Mouse (Mus musculus): ENCODE measurements at regions not wholly inside any gene's neighbourhood (a gene's known extent, or its start where the extent isn't known, plus 50 kb on each side); places are given as distances from the start of the nearest gene placed in this dataset.

GRCm38 (mm10) chr12:16021202-16021821 is 204.6 kb upstream of the Trib2 start:
- DNase-seq (ENCODE audit: low read depth, low spot score) = no peak

DNA sequence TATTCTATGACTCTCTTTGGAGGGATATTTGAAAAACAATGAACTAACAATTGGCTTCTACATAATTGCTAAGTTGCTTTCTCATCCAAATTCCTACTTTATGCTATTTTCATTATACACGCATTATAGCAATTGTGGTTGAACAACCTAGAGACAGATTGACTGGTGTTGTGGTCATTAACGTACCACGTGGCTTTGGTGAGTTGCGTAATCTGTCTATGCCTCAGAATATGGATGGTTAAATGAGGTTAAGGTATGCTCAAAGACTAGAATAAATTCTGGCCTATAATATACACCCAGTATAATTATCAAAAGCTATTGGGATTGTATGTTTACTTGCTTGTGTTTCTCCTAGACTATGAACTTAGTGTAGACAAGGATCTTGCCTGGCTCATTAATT is 201.5 kb upstream of the Trib2 start:
- no peak for DNase-seq (ENCODE audit: low read depth, low spot score)

DNA sequence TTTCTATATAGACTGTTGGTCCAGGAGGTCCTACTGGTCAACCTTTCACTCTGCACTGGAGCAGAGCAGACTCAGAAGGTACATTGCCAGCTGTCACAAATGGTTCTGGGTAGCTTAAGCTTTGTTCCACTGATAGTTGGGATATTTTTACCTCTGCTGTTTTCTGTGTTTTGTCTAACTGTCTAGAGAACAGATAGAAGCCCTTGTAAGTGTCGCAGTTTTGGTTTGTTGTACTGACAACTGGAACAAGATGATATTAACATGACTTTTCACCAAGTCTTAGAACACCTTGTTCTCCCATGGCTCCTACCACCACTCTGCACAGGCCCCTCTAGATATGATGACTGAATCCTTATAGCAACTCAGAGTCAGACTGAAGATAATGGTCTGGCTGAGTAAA is 199.9 kb upstream of the Trib2 start:
- DNase-seq (ENCODE audit: low read depth, low spot score) = no peak

GRCm38 (mm10) chr12:16015596-16015995 is 198.9 kb upstream of the Trib2 start:
- DNase-seq (ENCODE audit: low read depth, low spot score) = peak; percentile 47

DNA sequence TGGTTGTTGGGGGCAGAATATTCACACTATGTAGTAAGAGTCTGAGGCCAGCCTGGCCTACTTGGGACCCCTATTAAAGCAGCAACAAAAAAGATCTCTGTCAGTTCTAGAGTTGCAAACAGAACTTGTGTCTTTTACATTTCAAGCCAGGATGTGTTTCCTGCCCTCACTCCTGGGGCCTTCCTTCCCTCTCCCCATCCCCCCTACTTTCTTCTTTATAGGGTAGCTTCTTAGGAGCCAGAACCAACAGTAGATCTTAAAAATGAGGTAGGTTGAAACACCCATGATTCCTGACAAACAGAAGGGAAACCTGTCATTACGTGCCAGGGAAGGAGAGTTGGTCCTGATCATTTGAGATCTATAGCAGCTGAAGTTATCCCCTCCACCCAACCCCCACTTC is 198.0 kb upstream of the Trib2 start:
- peak; percentile 21 for DNase-seq (ENCODE audit: low read depth, low spot score)

DNA sequence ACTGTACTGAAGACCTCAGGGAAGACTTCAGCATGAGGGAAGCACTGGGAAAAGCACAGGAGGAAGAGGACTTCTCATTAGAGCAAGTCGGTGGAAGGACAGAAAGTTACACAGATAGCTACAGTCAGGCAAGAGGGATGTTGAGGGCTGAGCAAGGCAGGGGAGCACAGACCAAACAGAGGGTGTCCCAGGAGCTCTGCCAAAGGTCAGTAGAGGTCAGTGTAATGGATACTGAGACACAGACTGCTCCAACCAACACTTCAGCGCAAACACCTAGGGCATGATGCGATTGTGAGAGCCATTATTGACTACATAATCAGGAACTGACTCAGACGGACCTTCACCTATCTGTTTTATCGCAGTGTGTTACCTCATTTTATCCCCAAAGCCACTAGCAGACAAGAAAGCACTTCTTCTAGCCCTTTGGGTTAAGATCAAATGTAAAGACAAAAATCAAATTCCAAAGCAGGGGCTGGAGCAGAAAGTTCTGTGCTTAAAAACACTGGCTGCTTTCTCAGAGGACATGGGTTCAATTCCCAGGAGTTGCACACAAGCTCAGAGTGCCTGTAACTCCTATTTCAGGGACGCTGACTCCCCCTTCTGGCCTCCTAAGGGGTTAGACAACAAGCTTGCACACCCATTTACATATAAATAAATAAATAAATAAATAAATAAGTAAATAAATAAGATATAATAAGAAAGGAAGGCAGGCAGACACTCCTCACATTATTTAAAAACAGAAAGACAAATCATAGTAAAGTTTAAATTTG is 197.3 kb upstream of the Trib2 start:
- peak; percentile 45 for DNase-seq (ENCODE audit: low read depth, low spot score)

GRCm38 (mm10) chr12:16013354-16013753 is 196.6 kb upstream of the Trib2 start:
- no peak for DNase-seq (ENCODE audit: low read depth, low spot score)

GRCm38 (mm10) chr12:16012081-16012480 is 195.4 kb upstream of the Trib2 start:
- peak; percentile 16 for DNase-seq (ENCODE audit: low read depth, low spot score)

GRCm38 (mm10) chr12:16009822-16010620 is 193.3 kb upstream of the Trib2 start:
- peak; percentile 53 for DNase-seq (ENCODE audit: low read depth, low spot score)

- peak; percentile 86 for DNase-seq (ENCODE audit: low read depth, low spot score)
Measured at GRCm38 (mm10) chr12:16008763-16009515, 192.2 kb upstream of the Trib2 start.

GRCm38 (mm10) chr12:16008261-16008660 is 191.5 kb upstream of the Trib2 start:
- no peak for DNase-seq (ENCODE audit: low read depth, low spot score)

- no peak for DNase-seq (ENCODE audit: low read depth, low spot score)
Measured at GRCm38 (mm10) chr12:16006688-16007087, 190.0 kb upstream of the Trib2 start.

DNA sequence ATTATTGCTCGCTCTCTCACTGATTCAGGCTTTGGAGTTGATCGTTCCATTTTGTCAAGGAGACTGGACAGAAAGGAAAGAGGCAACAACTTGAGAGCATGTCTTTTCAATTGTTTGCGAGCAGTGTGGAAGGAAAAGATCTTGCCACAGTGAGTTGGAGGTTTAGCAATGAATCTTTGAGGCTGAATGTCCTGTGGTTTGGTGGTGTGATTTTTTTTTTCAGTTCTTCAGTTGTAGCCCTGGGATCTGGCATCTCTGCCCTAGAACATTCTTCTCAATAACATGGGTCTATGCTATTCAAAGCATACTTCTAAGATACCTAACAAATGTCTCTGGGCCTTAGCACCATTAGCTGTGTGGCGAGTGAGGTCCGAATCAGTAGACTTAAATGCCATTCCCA is 189.6 kb upstream of the Trib2 start:
- DNase-seq (ENCODE audit: low read depth, low spot score) = no peak

DNA sequence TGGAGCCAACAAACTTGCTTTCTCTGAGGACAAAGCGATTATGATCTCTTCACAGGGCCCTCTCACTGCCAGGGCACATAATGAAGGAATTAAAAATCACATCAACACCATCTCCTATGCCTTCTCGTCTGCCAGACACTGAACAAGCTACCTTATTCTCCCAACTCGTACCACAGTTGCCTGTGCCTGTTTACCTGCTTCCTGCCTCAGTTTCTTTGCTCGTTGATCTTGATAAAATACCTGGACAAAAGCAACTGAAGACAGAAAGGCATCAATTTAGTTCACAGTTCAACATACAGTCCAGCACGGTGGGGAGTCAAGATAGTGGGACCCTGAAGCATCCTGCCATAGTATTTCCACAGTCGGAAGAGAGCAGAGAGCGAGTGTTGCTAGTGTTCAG is 185.1 kb upstream of the Trib2 start:
- DNase-seq (ENCODE audit: low read depth, low spot score) = no peak

DNA sequence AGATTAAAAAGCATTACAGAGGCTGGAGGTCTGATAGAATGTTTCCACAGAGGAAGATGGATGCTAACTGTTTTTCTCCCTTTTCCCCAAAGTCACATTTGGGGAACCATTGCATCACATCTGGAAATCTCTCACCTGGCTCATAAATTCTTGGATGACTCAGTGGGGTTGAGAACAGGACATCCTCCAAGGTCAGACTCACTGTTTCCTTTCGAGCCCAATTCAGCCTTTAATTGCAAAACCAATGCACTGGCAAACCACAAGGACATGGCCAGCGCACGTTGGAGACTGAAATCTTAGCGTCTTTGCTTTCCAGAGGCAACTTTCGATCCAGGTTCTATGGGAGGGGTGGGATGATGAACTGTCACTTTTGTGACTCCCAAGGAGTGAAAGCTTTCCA is 184.5 kb upstream of the Trib2 start:
- no peak for DNase-seq (ENCODE audit: low read depth, low spot score)

- DNase-seq (ENCODE audit: low read depth, low spot score) = no peak
Measured at GRCm38 (mm10) chr12:15998331-15998730, 181.6 kb upstream of the Trib2 start.

DNA sequence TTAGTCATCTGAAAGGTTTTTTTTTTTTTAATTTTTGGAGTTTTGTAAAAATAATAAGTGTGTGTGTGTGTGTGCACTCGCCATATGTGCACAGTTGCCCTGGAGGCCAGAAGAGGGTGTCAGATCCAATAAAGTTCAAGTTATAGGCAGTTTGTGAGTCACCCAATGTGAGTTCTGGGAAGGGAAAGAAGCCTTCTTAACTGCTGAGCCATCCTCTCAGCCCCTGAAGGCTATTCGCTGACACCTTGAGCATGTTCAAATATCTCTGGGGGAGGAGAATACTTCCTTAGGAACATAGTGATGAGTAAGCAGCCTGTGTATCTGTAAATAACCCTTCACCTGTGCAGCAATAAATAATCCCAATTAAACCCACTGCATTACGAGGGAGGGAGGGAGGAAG is 177.1 kb upstream of the Trib2 start:
- no peak for DNase-seq (ENCODE audit: low read depth, low spot score)

- DNase-seq (ENCODE audit: low read depth, low spot score) = no peak
Measured at GRCm38 (mm10) chr12:15986351-15986750, 169.6 kb upstream of the Trib2 start.

- no peak for DNase-seq (ENCODE audit: low read depth, low spot score)
Measured at GRCm38 (mm10) chr12:15985649-15986048, 168.9 kb upstream of the Trib2 start.

GRCm38 (mm10) chr12:15983591-15984300 is 167.0 kb upstream of the Trib2 start:
- DNase-seq (ENCODE audit: low read depth, low spot score) = no peak

GRCm38 (mm10) chr12:15981741-15982140 is 165.0 kb upstream of the Trib2 start:
- DNase-seq (ENCODE audit: low read depth, low spot score) = no peak

Measured in R1 (cell line).